Mouse (Mus musculus) ES-E14 (cell line): ENCODE results near the gene Galnt14.

Experiments used
- MAFK ChIP-seq: IDR thresholded peaks from 2 replicates; pipeline ENCODE4 v1.6.1; 2014; ENCODE audit warnings: mild to moderate bottlenecking, low read depth, low read length, inconsistent platforms; ENCODE audit not compliant: insufficient read depth
- ZC3H11A ChIP-seq: IDR thresholded peaks from 2 replicates; pipeline ENCODE4 v1.6.1; 2012; ENCODE audit warnings: low read depth, mild to moderate bottlenecking, inconsistent platforms, low read length, borderline replicate concordance

DNA sequence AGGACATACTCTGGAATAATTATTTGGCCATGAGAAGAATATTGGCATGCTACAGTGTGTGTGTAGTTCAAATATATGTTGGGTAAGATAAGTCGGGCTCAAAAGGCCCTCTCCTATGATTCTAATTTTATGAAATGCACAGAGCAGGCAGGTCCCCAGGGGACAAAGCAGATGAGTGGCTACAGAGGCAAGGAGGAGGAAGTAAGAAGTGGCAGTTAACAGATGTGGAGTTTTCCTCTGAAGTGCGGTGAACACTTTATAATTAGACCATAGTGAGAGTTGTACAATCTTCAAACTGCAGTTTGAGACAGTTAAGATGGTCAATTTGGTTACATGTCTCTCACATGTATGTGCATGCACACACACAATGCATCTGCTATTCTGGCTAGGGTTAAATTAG, 178.4 kb downstream of the Galnt14 start:
- TF ChIP-seq MAFK (no peak), ZC3H11A (no peak)
